Mouse (Mus musculus) ES-Bruce4 (cell line): ENCODE measurements around the gene Adal.

Experiments
- CTCF ChIP-seq: IDR thresholded peaks from one replicate; pipeline ENCODE4 v1.8.1; 2011; ENCODE audit warnings: low read depth, low read length
- EP300 ChIP-seq: IDR thresholded peaks from 2 replicates; pipeline ENCODE4 v1.6.1; 2011; ENCODE audit warnings: low read depth, low read length; ENCODE audit not compliant: insufficient read depth
- POLR2A ChIP-seq: IDR thresholded peaks from one replicate; pipeline ENCODE4 v1.8.1; 2011; ENCODE audit warnings: low read length; ENCODE audit not compliant: insufficient read depth

DNA sequence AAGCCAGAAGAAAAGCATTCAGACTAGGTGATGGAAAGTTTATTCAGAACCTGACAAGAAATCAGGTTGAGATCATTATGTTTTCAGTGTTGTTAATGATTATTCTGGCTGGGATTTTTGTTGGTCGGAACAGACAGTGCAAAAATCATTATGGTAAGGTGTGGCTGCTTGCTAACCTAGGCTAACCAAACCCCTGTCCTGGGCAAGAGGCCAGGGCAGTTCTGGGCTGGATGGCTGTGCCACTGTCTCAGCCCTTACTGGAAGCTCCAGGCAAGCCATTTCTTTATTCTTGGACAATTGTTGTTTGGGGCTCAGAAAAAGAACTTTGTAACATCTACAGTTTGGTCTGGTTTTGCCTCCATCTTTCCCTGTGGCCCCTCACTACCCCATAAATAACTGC, 12.7 kb upstream of the Adal start:
- no peak for TF ChIP-seq POLR2A
- TF ChIP-seq CTCF, result no peak
- no peak for TF ChIP-seq EP300
